Mouse (Mus musculus) limb, embryonic 12.5 days (tissue): ENCODE results near the gene Plp2. TPM values are rescaled to one million over a fixed set of nuclear protein-coding genes. Genes with fewer than 3 reads are reported as not detected.

Source experiments
- ATAC-seq: fragments of 200-750 bp; cut with Nextera tagmentation; 2 replicates; pipeline ENCODE4 v1.8.0; 2017; ENCODE audit warnings: low read depth, moderate TSS enrichment; ENCODE audit not compliant: insufficient number of reproducible peaks, insufficient read depth, low FRiP score, low TSS enrichment
- H3K27ac ChIP-seq: fragments of 300-500 bp; sonication (generic); 2 replicates; pipeline ENCODE4 v1.5.1; 2016; ENCODE audit warnings: mild to moderate bottlenecking, moderate library complexity
- H3K27me3 ChIP-seq: fragments of 300-500 bp; sonication (generic); 2 replicates; pipeline ENCODE4 v1.6.1; 2016; ENCODE audit warnings: mild to moderate bottlenecking, moderate library complexity
- H3K36me3 ChIP-seq: fragments of 300-500 bp; sonication (generic); 2 replicates; pipeline ENCODE4 v1.6.1; 2016; ENCODE audit warnings: mild to moderate bottlenecking, moderate library complexity
- H3K4me1 ChIP-seq: fragments of 300-500 bp; sonication (generic); replicated peaks from 2 replicates; pipeline ENCODE4 v1.6.1; 2016
- H3K4me2 ChIP-seq: fragments of 300-500 bp; sonication (generic); 2 replicates; pipeline ENCODE4 v1.6.1; 2016; ENCODE audit warnings: mild to moderate bottlenecking, moderate library complexity
- H3K4me3 ChIP-seq: fragments of 300-500 bp; sonication (generic); replicated peaks from 2 replicates; pipeline ENCODE4 v1.5.1; 2016; ENCODE audit warnings: mild to moderate bottlenecking
- H3K9ac ChIP-seq: fragments of 300-500 bp; sonication (generic); replicated peaks from 2 replicates; pipeline ENCODE4 v1.6.1; 2016; ENCODE audit warnings: mild to moderate bottlenecking, moderate library complexity
- H3K9me3 ChIP-seq: fragments of 300-500 bp; sonication (generic); 2 replicates; pipeline ENCODE4 v1.6.1; 2016; ENCODE audit warnings: mild to moderate bottlenecking, moderate library complexity
- WGBS: fragments of 180-500 bp; shearing (Covaris S2); methylation state at CpG from one replicate; pipeline ENCODE4 v1.1.7; 2016; 5-methylcytosine and 5-hydroxymethylcytosine counted together
- polyA plus RNA-seq: library from polyadenylated mRNA; unstranded; fragments of >200 nt; fragmentation: Nextera tagmentation; extraction: Ambion mirVana; gene quantifications from 2 replicates; pipeline ENCODE4 v1.2.1, GENCODE M21; 2016

Gene Plp2
- polyA plus RNA-seq, 1 experiment from 2014 or later = 68.9 TPM

- H3K4me2 ChIP-seq = no peak overlapping the region
- peaks cover 12% of the 10 kb centered on the region for H3K4me1 ChIP-seq
- ATAC-seq = no peak
- 72% methylated on average over 4 of the region's 4 CpGs for WGBS
- no peak overlapping the region for H3K4me3 ChIP-seq
- H3K36me3 ChIP-seq = 0 out of 2 replicates have a peak, but pooled peaks cover 15% of the 10 kb centered on the region
- H3K9me3 ChIP-seq = no peaks in the 10 kb centered on the region
- no peak overlapping the region for H3K9ac ChIP-seq
- H3K27me3 ChIP-seq = no peaks in the 10 kb centered on the region
- no peak overlapping the region for H3K27ac ChIP-seq
Measured at GRCm38 (mm10) chrX:7661086-7661485, 10.1 kb downstream of the Plp2 start.

DNA sequence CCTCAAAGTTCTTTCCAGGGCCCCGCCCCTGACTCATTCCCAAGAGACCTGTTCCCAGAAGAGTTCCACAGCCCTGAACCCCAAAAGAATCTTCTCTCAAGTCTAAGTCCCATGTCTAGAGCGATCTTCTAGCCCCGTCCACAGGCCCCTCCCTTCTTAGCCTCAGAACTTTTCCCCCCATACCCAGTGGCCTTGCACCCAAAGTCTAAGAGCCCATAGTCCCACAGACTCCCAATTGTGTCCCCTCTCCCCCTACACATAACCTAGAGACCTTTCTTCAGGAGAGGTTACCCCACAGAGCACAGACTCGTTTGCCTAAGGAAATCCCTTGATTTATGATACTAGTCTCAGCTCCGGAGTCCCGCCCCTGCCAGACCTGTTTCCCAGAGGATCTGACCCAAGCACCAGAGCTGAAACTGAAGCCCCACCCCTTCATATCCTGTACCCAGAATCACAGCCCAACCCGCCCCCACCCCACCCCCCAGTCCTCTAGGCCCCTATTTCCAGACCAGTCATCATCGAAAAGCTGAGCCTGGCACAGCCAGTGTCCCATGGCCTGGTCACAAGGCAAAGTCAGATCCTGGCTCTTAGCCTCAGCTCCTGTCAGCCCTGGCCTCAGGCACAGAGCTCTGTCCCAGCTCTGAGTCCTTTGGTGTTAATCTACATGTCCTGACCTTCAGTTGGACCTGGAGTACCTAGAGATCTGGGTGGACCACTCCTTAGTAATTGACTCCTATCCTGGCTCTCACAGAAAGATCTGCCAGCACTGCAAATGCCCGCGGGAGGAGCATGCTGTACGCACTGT, 12.2 kb downstream of the Plp2 start:
- H3K4me3 ChIP-seq = peak overlapping the region; percentile 47
- ATAC-seq = peak; percentile 40; the same call in 1 of the 2 replicates

GRCm38 (mm10) chrX:7658031-7658784, 13.0 kb downstream of the Plp2 start:
- Histone ChIP-seq H3K9me3 (no peaks in the 10 kb centered on the region), H3K9ac (peak overlapping the region; percentile 23), H3K36me3 (no peaks in the 10 kb centered on the region), H3K4me1 (peaks cover 12% of the 10 kb centered on the region), H3K27ac (peak overlapping the region; percentile 62), H3K27me3 (no peaks in the 10 kb centered on the region), H3K4me2 (peak overlapping the region; percentile 59), H3K4me3 (peak overlapping the region; percentile 47)
- ATAC-seq = peak; percentile 60
- WGBS = 16% methylated on average over 14 of the region's 15 CpGs

More for the DNA sequence above, 12.2 kb downstream of the Plp2 start:
- H3K4me2 ChIP-seq = peak overlapping the region; percentile 59
- no peaks in the 10 kb centered on the region for H3K27me3 ChIP-seq
- 52% methylated on average over 11 of the region's 11 CpGs for WGBS
- H3K27ac ChIP-seq = no peak overlapping the region
- H3K9ac ChIP-seq = no peak overlapping the region
- H3K36me3 ChIP-seq = 0 out of 2 replicates have a peak, but pooled peaks cover 7% of the 10 kb centered on the region
- no peaks in the 10 kb centered on the region for H3K9me3 ChIP-seq
- peaks cover 12% of the 10 kb centered on the region for H3K4me1 ChIP-seq

DNA sequence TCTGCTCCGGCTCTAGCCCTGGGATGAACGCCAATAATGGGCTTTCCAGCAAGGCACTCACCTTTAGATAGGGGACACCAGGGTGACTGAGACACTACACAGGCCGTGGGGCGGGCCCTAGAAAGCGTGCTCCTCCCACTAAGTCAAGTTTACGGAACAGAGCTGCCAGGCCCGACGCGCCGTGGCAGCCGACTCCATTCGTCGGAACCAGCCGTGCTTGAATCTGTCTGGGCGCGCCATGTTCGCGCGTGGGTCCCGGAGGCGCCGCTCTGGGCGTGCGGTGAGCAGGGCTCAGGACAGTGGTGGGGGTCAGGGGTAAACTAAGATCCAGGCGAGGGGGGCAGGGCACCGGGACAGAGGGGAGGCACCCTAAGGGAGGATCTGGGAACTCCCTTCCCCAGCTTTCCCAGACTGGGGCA, 14.0 kb downstream of the Plp2 start, which contains the start of gene Prickle3:
Gene Prickle3 (plus strand): TSS at position 40 of the 419 bp plus-strand sequence.
- 14% methylated on average over 26 of the region's 26 CpGs for WGBS
- ATAC-seq = 0 out of 2 replicates have a peak, but pooled peaks have one; percentile 50
- H3K4me3 ChIP-seq = peak within 1 kb of the TSS; percentile 47

DNA sequence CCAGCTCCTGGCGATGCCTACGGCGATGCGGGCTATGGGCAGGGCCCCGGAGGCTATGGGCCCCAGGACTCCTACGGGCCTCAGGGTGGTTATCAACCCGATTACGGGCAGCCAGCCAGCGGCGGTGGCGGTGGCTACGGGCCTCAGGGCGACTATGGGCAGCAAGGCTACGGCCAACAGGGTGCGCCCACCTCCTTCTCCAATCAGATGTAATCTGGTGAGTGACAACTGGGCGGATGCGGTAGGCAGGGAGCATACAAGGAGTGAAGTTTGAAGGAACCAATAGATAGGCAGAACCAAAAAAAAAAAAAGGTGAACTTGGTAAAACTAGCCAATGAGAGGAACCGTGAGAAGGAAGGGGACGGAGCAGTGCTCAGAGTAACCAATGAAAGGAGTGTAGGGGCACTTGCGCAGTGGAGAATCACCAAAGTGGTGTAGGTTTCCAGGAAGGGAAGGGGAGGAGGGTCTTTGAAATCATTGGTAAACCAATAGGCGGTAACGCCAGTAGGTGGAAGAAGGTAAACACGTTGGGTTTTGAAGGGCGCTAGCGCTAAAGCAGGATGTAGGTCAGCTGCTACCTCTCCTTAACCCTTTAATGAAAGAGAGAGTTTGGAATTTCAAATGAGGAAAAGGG, 22.4 kb downstream of the Plp2 start:
- H3K27me3 ChIP-seq = no peaks in the 10 kb centered on the region
- H3K36me3 ChIP-seq = no peaks in the 10 kb centered on the region
- WGBS = 12% methylated on average over 25 of the region's 25 CpGs
- peak overlapping the region; percentile 67; the same call in 1 of the 2 replicates for H3K27ac ChIP-seq
- H3K4me2 ChIP-seq = peak overlapping the region; percentile 54
- H3K9me3 ChIP-seq = no peaks in the 10 kb centered on the region
- H3K4me3 ChIP-seq = peak overlapping the region; percentile 46
- H3K9ac ChIP-seq = peak overlapping the region; percentile 71
- peak; percentile 98 for ATAC-seq
- no peaks in the 10 kb centered on the region for H3K4me1 ChIP-seq

More for the DNA sequence above, 14.0 kb downstream of the Plp2 start, which contains the start of gene Prickle3:
- Histone ChIP-seq H3K9me3 (no peaks in the 10 kb centered on the region), H3K9ac (peak within 1 kb of the TSS; percentile 56), H3K4me1 (peaks cover 12% of the 10 kb centered on the region), H3K4me2 (peak within 1 kb of the TSS; percentile 59), H3K36me3 (no peaks in the 10 kb centered on the region), H3K27me3 (no peaks in the 10 kb centered on the region), H3K27ac (peak within 1 kb of the TSS; percentile 62)

DNA sequence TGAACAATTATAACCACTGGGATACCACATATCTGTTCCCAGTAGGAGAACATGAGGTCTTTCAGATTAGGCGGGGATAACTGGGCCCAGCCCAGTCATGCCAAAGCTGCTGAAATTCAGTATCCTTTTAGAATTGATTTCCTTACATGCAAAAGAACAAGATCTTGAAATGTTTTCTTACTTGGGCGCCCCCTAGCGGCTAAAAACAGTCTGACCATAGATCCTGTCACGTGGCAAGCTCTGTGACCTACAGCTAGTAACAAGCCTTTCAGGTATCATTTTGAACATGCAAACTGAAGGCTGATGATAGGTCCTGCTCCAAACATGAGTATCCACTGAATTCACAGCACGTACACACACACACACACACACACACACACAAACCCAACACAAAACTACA, 25.8 kb downstream of the Plp2 start:
- ATAC-seq = no peak
- Histone ChIP-seq H3K9me3 (no peaks in the 10 kb centered on the region), H3K9ac (no peak overlapping the region), H3K4me2 (no peak overlapping the region), H3K4me1 (no peaks in the 10 kb centered on the region), H3K27ac (no peak overlapping the region), H3K27me3 (peaks cover 7% of the 10 kb centered on the region; the same call in 1 of the 2 replicates), H3K4me3 (no peak overlapping the region), H3K36me3 (no peaks in the 10 kb centered on the region)
- WGBS = 14% methylated on average over 5 of the region's 5 CpGs

DNA sequence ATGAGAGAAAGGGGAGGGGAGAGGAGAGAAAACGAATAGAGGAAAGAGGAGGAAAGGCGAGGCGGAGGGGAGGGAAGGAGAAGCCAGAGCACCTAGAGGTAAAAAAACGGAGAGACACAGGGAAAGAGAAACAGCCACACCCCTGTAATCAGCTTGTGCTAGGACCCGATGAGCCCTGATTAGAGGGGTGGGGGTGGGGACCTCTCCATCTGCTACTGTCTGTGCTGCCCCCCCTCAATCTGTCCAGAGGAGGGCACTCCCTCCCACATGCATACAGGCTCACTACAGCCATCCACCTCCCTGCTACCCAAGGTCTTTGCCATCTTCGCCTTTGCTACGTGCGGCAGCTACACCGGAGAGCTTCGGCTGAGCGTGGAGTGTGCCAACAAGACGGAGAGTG, 30.4 kb downstream of the Plp2 start:
- ATAC-seq = no peak
- H3K4me2 ChIP-seq = no peak overlapping the region
- WGBS = 39% methylated on average over 12 of the region's 12 CpGs

GRCm38 (mm10) chrX:7639536-7640325, 31.5 kb downstream of the Plp2 start:
- no peak overlapping the region for H3K27ac ChIP-seq
- H3K27me3 ChIP-seq = peaks cover 28% of the 10 kb centered on the region
- no peaks in the 10 kb centered on the region for H3K9me3 ChIP-seq
- whole genome bisulfite sequencing = 26% methylated on average over 13 of the region's 13 CpGs
- no peak overlapping the region for H3K4me3 ChIP-seq
- no peaks in the 10 kb centered on the region for H3K4me1 ChIP-seq
- H3K4me2 ChIP-seq = no peak overlapping the region
- ATAC-seq = no peak
- H3K36me3 ChIP-seq = no peaks in the 10 kb centered on the region
- no peak overlapping the region for H3K9ac ChIP-seq

More for the DNA sequence above, 30.4 kb downstream of the Plp2 start:
- no peak overlapping the region for H3K27ac ChIP-seq
- H3K9ac ChIP-seq = no peak overlapping the region
- no peaks in the 10 kb centered on the region for H3K4me1 ChIP-seq
- no peaks in the 10 kb centered on the region for H3K9me3 ChIP-seq
- peaks cover 28% of the 10 kb centered on the region for H3K27me3 ChIP-seq
- H3K4me3 ChIP-seq = no peak overlapping the region
- no peaks in the 10 kb centered on the region for H3K36me3 ChIP-seq

GRCm38 (mm10) chrX:7638401-7639091, 32.6 kb downstream of the Plp2 start, which contains the start of gene Syp:
Syp (plus strand) TSS chrX:7638471.
- Histone ChIP-seq H3K9me3 (no peaks in the 10 kb centered on the region), H3K9ac (no peak within 1 kb of the TSS), H3K27ac (no peak within 1 kb of the TSS), H3K4me1 (no peaks in the 10 kb centered on the region), H3K4me3 (peak within 1 kb of the TSS; percentile 28), H3K4me2 (peak within 1 kb of the TSS; percentile 48), H3K27me3 (peaks cover 28% of the 10 kb centered on the region), H3K36me3 (no peaks in the 10 kb centered on the region)
- ATAC-seq = peak; percentile 74
- 13% methylated on average over 40 of the region's 42 CpGs for WGBS

DNA sequence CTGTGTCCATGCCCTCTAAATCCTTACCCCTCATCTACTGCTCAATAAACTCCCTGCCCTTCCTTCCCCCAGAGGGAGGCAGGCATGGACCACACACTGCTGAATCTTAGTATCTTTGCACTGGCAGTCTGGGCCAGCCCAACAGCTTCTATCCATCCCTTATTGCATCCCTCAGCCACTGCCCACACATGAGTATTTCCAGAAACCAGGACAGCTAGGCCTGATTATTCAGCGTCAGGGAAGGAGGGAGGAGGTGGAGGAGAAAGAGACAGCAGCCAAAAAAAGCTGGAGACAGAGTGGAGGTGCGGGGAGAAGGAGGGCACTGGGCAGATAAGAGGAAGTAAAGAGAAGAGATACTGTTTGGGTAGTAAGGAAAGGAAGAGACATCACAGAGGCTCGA, 36.1 kb downstream of the Plp2 start:
- Histone ChIP-seq H3K4me1 (no peaks in the 10 kb centered on the region), H3K27me3 (peaks cover 19% of the 10 kb centered on the region), H3K9ac (no peak overlapping the region), H3K4me3 (no peak overlapping the region), H3K27ac (no peak overlapping the region), H3K4me2 (no peak overlapping the region), H3K9me3 (no peaks in the 10 kb centered on the region), H3K36me3 (no peaks in the 10 kb centered on the region)
- 74% methylated on average over 3 of the region's 3 CpGs for WGBS
- no peak for ATAC-seq
